Mouse (Mus musculus) liver, adult 2 months (tissue): ENCODE results near the gene Bag3.

Source experiments
- CTCF ChIP-seq: fragments of 200-500 bp; IDR thresholded peaks from 2 replicates; pipeline ENCODE4 v1.5.1; 2011; ENCODE audit warnings: low read depth, low read length, control low read depth
- POLR2A ChIP-seq: fragments of 200-500 bp; IDR thresholded peaks from 2 replicates; pipeline ENCODE4 v1.6.1; 2011; ENCODE audit warnings: low read length, control low read depth; ENCODE audit not compliant: insufficient read depth; ENCODE audit errors: extremely low read depth

- TF ChIP-seq POLR2A (no peak), CTCF (no peak)
Measured at GRCm38 (mm10) chr7:128551087-128551457, 27.7 kb downstream of the Bag3 start.
